Mouse (Mus musculus): ENCODE measurements at regions not wholly inside any gene's neighbourhood (a gene's known extent, or its start where the extent isn't known, plus 50 kb on each side); places are given as distances from the start of the nearest gene placed in this dataset.

GRCm38 (mm10) chr12:97326582-97326981 is 932.7 kb downstream of the Galc start:
- DNase-seq (ENCODE audit: low read depth, low spot score) = no peak

- DNase-seq (ENCODE audit: low read depth, low spot score) = peak; percentile 18
These were observed 946.8 kb downstream of the Galc start for GRCm38 (mm10) chr12:97312282-97313040.

- DNase-seq (ENCODE audit: low read depth, low spot score) = no peak
These were observed 980.5 kb downstream of the Galc start for GRCm38 (mm10) chr12:97278792-97279191.

- DNase-seq (ENCODE audit: low read depth, low spot score) = peak; percentile 27
These were observed 980.9 kb downstream of the Galc start for GRCm38 (mm10) chr12:97278331-97278730.
